In the genomic region with DNA sequence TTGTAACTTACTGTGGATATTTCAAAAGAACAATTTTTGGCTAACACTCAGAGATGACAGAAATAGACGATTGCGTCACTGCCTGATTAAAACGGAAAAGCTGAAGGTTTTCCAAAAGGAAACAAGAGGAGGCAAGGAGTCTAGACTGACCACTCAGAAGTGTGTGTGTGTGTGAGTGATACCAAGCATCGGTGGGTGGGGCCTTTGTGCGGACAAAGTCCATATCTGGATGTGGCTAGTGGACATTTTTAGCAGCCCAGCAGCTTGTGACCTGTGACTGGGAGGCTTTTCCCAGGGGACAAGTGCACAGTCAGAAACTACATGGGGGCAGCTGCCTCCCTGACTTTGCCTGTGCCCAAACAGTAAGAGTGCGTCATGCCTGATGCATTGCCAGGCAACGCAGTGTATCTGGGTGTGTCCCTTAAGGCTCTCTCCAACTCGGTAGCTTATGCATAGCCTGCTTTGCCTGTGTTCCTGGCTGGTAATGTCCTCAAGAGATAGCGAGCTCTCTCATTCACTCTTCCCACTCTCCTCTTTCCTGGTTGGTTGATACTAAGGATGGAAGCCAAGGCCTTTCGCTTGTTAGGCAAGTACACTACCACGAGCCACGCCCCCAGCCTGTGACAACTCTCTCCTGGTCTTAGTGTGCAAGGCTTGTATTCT, we compare ENCODE assay signal across 9 mouse cellular contexts. TPM values are rescaled to one million over a fixed set of nuclear protein-coding genes. Genes with fewer than 3 reads are reported as not detected.
DNase-seq lines count a peak whose midpoint lies in the region; ATAC-seq and TF ChIP-seq lines count a peak whose summit lies in the region.
"Had no signal": no experiment of that assay in that cellular context is flagged by ENCODE, and none has a peak within 500 bp of the region (broad histone marks: within the 10 kb centered on the region; RNA-seq: fewer than 3 reads in every experiment).

No protein-coding gene starts in this region.

- 0 out of 2 replicates have a peak overlapping the region, but pooled peaks have one; percentile 23 for H3K4me2 ChIP-seq in kidney, postnatal 0 days (ENCODE audit: low read length)
- H3K4me2 ChIP-seq in lung, postnatal 0 days (replicated peaks; ENCODE audit: low read depth, low read length) = peak overlapping the region; percentile 36
- H3K4me2 ChIP-seq in forebrain, embryonic 16.5 days (ENCODE audit: low read length) = no peak overlapping the region

- no peak for TF ChIP-seq CTCF in E14TG2a.4 (conservative IDR thresholded peaks at IDR 0.05; ENCODE audit: low read length)
- no peak for TF ChIP-seq CTCF in kidney, postnatal 0 days (IDR thresholded peaks at IDR 0.05; ENCODE audit: low read depth)
- no peak for TF ChIP-seq CTCF in lung, postnatal 0 days (IDR thresholded peaks at IDR 0.05)

- no peaks in the 10 kb centered on the region for H3K36me3 ChIP-seq in E14TG2a.4 (ENCODE audit: insufficient read depth, low read length)
- H3K36me3 ChIP-seq in kidney, postnatal 0 days (ENCODE audit: insufficient read depth, low read length) = no peaks in the 10 kb centered on the region
- H3K36me3 ChIP-seq in lung, postnatal 0 days (ENCODE audit: insufficient read depth, low read length) = no peaks in the 10 kb centered on the region
- H3K36me3 ChIP-seq in splenic B cell, adult 2 months (ENCODE audit: control insufficient read depth, insufficient read depth, low read length, poor library complexity, severe bottlenecking) = no peaks in the 10 kb centered on the region
- no peaks in the 10 kb centered on the region for H3K36me3 ChIP-seq in forebrain, embryonic 16.5 days (ENCODE audit: control insufficient read depth, insufficient read depth)

- peaks cover 67% of the 10 kb centered on the region for H3K4me1 ChIP-seq in E14TG2a.4 (replicated peaks; ENCODE audit: low read depth, low read length)
- H3K4me1 ChIP-seq in kidney, postnatal 0 days (replicated peaks; ENCODE audit: insufficient read depth, low read length) = peaks cover 18% of the 10 kb centered on the region
- peaks cover 20% of the 10 kb centered on the region for H3K4me1 ChIP-seq in lung, postnatal 0 days (ENCODE audit: insufficient read depth, low read depth, low read length)
- peaks cover 6% of the 10 kb centered on the region for H3K4me1 ChIP-seq in forebrain, embryonic 16.5 days (replicated peaks; ENCODE audit: control insufficient read depth, insufficient read depth, low read length)

- TF ChIP-seq EP300 in lung, postnatal 0 days (IDR thresholded peaks at IDR 0.05) = peak; percentile 93

- no peaks in the 10 kb centered on the region for H3K27me3 ChIP-seq in E14TG2a.4 (ENCODE audit: insufficient read depth, low read length)
- no peaks in the 10 kb centered on the region for H3K27me3 ChIP-seq in kidney, postnatal 0 days (ENCODE audit: insufficient read depth, low read length)
- no peaks in the 10 kb centered on the region for H3K27me3 ChIP-seq in lung, postnatal 0 days (replicated peaks; ENCODE audit: insufficient read depth, low read length)
- no peaks in the 10 kb centered on the region for H3K27me3 ChIP-seq in splenic B cell, adult 2 months (ENCODE audit: control insufficient read depth, insufficient read depth, low read length, poor library complexity, severe bottlenecking)
- no peaks in the 10 kb centered on the region for H3K27me3 ChIP-seq in forebrain, embryonic 16.5 days (replicated peaks; ENCODE audit: control insufficient read depth, insufficient read depth, low read length)

- 52% methylated on average over 12 of the region's 12 CpGs for WGBS in kidney, postnatal 0 days
- WGBS in lung, postnatal 0 days = 11% methylated on average over 12 of the region's 12 CpGs
- WGBS in forebrain, embryonic 16.5 days = 81% methylated on average over 12 of the region's 12 CpGs

- peak; percentile 84 for ATAC-seq in kidney, postnatal 0 days (replicated peaks; ENCODE audit: low FRiP score, low read depth)
- ATAC-seq in lung, postnatal 0 days = peak; percentile 89
- no peak for ATAC-seq in forebrain, embryonic 16.5 days

- DNase-seq in 3134 (ENCODE audit: extremely low read depth, insufficient read length, low spot score) = peak; percentile 91
- DNase-seq in cerebellum, adult 8-10 months = peak; percentile 64
- DNase-seq in heart, adult 18-20 months = peak; percentile 92 to 95
- DNase-seq in kidney, postnatal 0 days (ENCODE audit: low spot score) = peak; percentile 88
- peak; percentile 98 for DNase-seq in lung, postnatal 0 days (ENCODE audit: low spot score)
- peak; percentile 77 for DNase-seq in splenic B cell, adult 2 months (ENCODE audit: low read depth, low spot score)

- H3K9me3 ChIP-seq in E14TG2a.4 (ENCODE audit: low read length) = no peaks in the 10 kb centered on the region
- no peaks in the 10 kb centered on the region for H3K9me3 ChIP-seq in kidney, postnatal 0 days (replicated peaks; ENCODE audit: low read length)
- no peaks in the 10 kb centered on the region for H3K9me3 ChIP-seq in lung, postnatal 0 days (ENCODE audit: low read length)
- H3K9me3 ChIP-seq in forebrain, embryonic 16.5 days (ENCODE audit: control insufficient read depth, low read length) = no peaks in the 10 kb centered on the region

- peak overlapping the region; percentile 43 for H3K4me3 ChIP-seq in E14TG2a.4 (replicated peaks; ENCODE audit: low read length)
- no peak overlapping the region for H3K4me3 ChIP-seq in kidney, postnatal 0 days (replicated peaks; ENCODE audit: low read depth, low read length)
- no peak overlapping the region for H3K4me3 ChIP-seq in lung, postnatal 0 days (ENCODE audit: low read depth, low read length)
- H3K4me3 ChIP-seq in forebrain, embryonic 16.5 days (replicated peaks; ENCODE audit: low read length) = no peak overlapping the region

- H3K9ac ChIP-seq in kidney, postnatal 0 days (ENCODE audit: low read depth, low read length) = no peak overlapping the region
- no peak overlapping the region for H3K9ac ChIP-seq in lung, postnatal 0 days (replicated peaks; ENCODE audit: low read depth)
- H3K9ac ChIP-seq in forebrain, embryonic 16.5 days (replicated peaks; ENCODE audit: low read depth, low read length) = no peak overlapping the region

- peak overlapping the region; percentile 96 for H3K27ac ChIP-seq in kidney, postnatal 0 days
- H3K27ac ChIP-seq in lung, postnatal 0 days (ENCODE audit: low read length) = peak overlapping the region; percentile 93
- no peak overlapping the region for H3K27ac ChIP-seq in forebrain, embryonic 16.5 days (ENCODE audit: low read length)

RNA-seq across cellular contexts. Expression of gene Tex44, which starts 44.5 kb away (rescaled TPM):
- not detected for total RNA-seq in heart, adult 18-20 months (2021)
- polyA plus RNA-seq in kidney, postnatal 0 days (2015; fragmentation: Nextera tagmentation; extraction: Ambion mirVana) = not detected in 2 replicates
- polyA plus RNA-seq in lung, postnatal 0 days (2015; fragmentation: Nextera tagmentation; extraction: Ambion mirVana) = not detected in 2 replicates
- not detected in 2 replicates for polyA plus RNA-seq in forebrain, embryonic 16.5 days (2015; fragmentation: Nextera tagmentation; extraction: Ambion mirVana)
- total RNA-seq: hematopoietic stem cell, adult 5-6 weeks had no signal

RNA-seq across cellular contexts. Expression of gene Nmur1, which starts 44.6 kb away (rescaled TPM):
- total RNA-seq in heart, adult 18-20 months (2021) = not detected
- not detected in 2 replicates for polyA plus RNA-seq in kidney, postnatal 0 days (2015; fragmentation: Nextera tagmentation; extraction: Ambion mirVana)
- polyA plus RNA-seq in lung, postnatal 0 days (2015; fragmentation: Nextera tagmentation; extraction: Ambion mirVana) = 1.3 and 2.1 TPM in 2 replicates
- not detected in 2 replicates for polyA plus RNA-seq in forebrain, embryonic 16.5 days (2015; fragmentation: Nextera tagmentation; extraction: Ambion mirVana)
- total RNA-seq: hematopoietic stem cell, adult 5-6 weeks had no signal

RNA-seq across cellular contexts. Expression of gene Ptma, which starts 55.9 kb away (rescaled TPM):
- total RNA-seq in heart, adult 18-20 months (2021) = 100 to 1,000 TPM; 212 TPM
- polyA plus RNA-seq in kidney, postnatal 0 days (2015; fragmentation: Nextera tagmentation; extraction: Ambion mirVana) = 2,429 and 2,697 TPM in 2 replicates
- 1,264 and 1,361 TPM in 2 replicates for polyA plus RNA-seq in lung, postnatal 0 days (2015; fragmentation: Nextera tagmentation; extraction: Ambion mirVana)
- polyA plus RNA-seq in forebrain, embryonic 16.5 days (2015; fragmentation: Nextera tagmentation; extraction: Ambion mirVana) = 1,987 and 2,275 TPM in 2 replicates
